ENCODE assay signal across 8 mouse cellular contexts in the genomic region with DNA sequence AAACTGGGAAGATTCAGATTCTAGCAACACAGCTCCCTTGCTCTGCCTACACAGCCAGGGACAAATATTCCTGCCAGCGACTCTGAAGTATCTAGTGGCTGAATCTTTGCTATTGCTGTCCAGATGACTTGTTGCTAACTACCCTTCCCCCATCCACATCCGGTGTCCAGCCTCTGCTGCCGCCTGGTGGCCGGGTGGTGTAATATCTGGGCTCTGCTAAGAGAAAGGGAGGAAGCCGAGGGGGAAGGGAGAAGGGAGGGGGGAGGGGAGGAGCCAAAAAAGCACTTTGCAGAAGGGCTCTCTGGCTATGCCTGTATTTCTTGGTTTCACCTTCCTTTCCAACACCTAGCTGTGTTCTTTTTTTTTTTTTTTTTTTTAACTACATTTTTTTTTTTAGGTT. TPM values are rescaled to one million over a fixed set of nuclear protein-coding genes. Genes with fewer than 3 reads are reported as not detected.
DNase-seq lines count a peak whose midpoint lies in the region; ATAC-seq and TF ChIP-seq lines count a peak whose summit lies in the region.

No protein-coding gene starts in this region.

- peak overlapping the region; percentile 69 for H3K9ac ChIP-seq in heart, embryonic 11.5 days (ENCODE audit: low read depth, low read length)
- H3K9ac ChIP-seq in kidney, embryonic 15.5 days: 0 out of 2 replicates have a peak overlapping the region, but pooled peaks have one; percentile 14
- peak overlapping the region; percentile 38; the same call in 1 of the 2 replicates for H3K9ac ChIP-seq in liver, embryonic 11.5 days (ENCODE audit: low read depth, low read length)

- peak; percentile 86 for DNase-seq in CD4-positive helper T cell, adult 2 months (ENCODE audit: low read depth, low spot score)
- DNase-seq in brain, adult 2 months (ENCODE audit: low read depth, low spot score): peak; percentile 96
- DNase-seq in liver, embryonic 11.5 days (ENCODE audit: low spot score): peak; percentile 92
- peak; percentile 88 to 96 for DNase-seq in spleen, postnatal 4 days (ENCODE audit: low spot score in 2 of 2)

- H3K36me3 ChIP-seq in heart, embryonic 11.5 days (ENCODE audit: control insufficient read depth, insufficient read depth, low read length): no peaks in the 10 kb centered on the region
- no peaks in the 10 kb centered on the region for H3K36me3 ChIP-seq in kidney, embryonic 15.5 days
- H3K36me3 ChIP-seq in liver, embryonic 11.5 days (ENCODE audit: control insufficient read depth, insufficient read depth, low read length): no peaks in the 10 kb centered on the region
- H3K36me3 ChIP-seq in myocyte (ENCODE audit: control insufficient read depth, insufficient read depth): no peaks in the 10 kb centered on the region

- peak; percentile 19; the same call in 1 of the 2 replicates for ATAC-seq in heart, embryonic 11.5 days (replicated peaks; ENCODE audit: insufficient number of reproducible peaks, low FRiP score, low TSS enrichment)
- peak; percentile 27 for ATAC-seq in kidney, embryonic 15.5 days (replicated peaks; ENCODE audit: low FRiP score)
- ATAC-seq in liver, embryonic 11.5 days (replicated peaks; ENCODE audit: low FRiP score): peak; percentile 82

- peak; percentile 75 for TF ChIP-seq CTCF in embryonic fibroblast, embryonic 13.5 days (IDR thresholded peaks at IDR 0.05; ENCODE audit: borderline replicate concordance, insufficient read depth, low read length)

- peak; percentile 38; the same call in 1 of the 2 replicates for TF ChIP-seq POLR2A in embryonic fibroblast, embryonic 13.5 days (IDR thresholded peaks at IDR 0.05; ENCODE audit: low read depth, low read length)
- no peak for TF ChIP-seq POLR2A in myocyte (IDR thresholded peaks at IDR 0.05; ENCODE audit: insufficient read length, low read depth)

- H3K4me3 ChIP-seq in embryonic fibroblast, embryonic 13.5 days (ENCODE audit: insufficient read depth, low read length): no peak overlapping the region
- H3K4me3 ChIP-seq in heart, embryonic 11.5 days (ENCODE audit: low read depth, low read length): peak overlapping the region; percentile 27; the same call in 1 of the 2 replicates
- H3K4me3 ChIP-seq in kidney, embryonic 15.5 days (replicated peaks): 0 out of 2 replicates have a peak overlapping the region, but pooled peaks have one; percentile 5
- H3K4me3 ChIP-seq in liver, embryonic 11.5 days (ENCODE audit: low read depth, low read length): peak overlapping the region; percentile 27; the same call in 1 of the 2 replicates
- H3K4me3 ChIP-seq in myocyte: no peak overlapping the region

- no peaks in the 10 kb centered on the region for H3K27me3 ChIP-seq in heart, embryonic 11.5 days (ENCODE audit: control insufficient read depth, insufficient read depth, low read length)
- no peaks in the 10 kb centered on the region for H3K27me3 ChIP-seq in kidney, embryonic 15.5 days
- no peaks in the 10 kb centered on the region for H3K27me3 ChIP-seq in liver, embryonic 11.5 days (replicated peaks; ENCODE audit: control insufficient read depth, insufficient read depth, low read length)
- H3K27me3 ChIP-seq in myocyte (ENCODE audit: control insufficient read depth, insufficient read depth, insufficient read length): no peaks in the 10 kb centered on the region

- H3K27ac ChIP-seq in embryonic fibroblast, embryonic 13.5 days (ENCODE audit: insufficient read depth, low read length): 0 out of 2 replicates have a peak overlapping the region, but pooled peaks have one; percentile 23
- peak overlapping the region; percentile 88 for H3K27ac ChIP-seq in heart, embryonic 11.5 days (ENCODE audit: low read depth, low read length)
- H3K27ac ChIP-seq in kidney, embryonic 15.5 days: peak overlapping the region; percentile 84
- peak overlapping the region; percentile 38; the same call in 1 of the 2 replicates for H3K27ac ChIP-seq in liver, embryonic 11.5 days (ENCODE audit: low read depth, low read length)

- H3ac ChIP-seq in myocyte (ENCODE audit: control insufficient read depth, insufficient read length): no peak overlapping the region

- WGBS in heart, embryonic 11.5 days (ENCODE audit: insufficient replicate concordance): 0% methylated on average over 5 of the region's 5 CpGs
- WGBS in kidney, embryonic 15.5 days: 0% methylated on average over 5 of the region's 5 CpGs
- under 1% methylated on average over 5 of the region's 5 CpGs for WGBS in liver, embryonic 11.5 days

- no peaks in the 10 kb centered on the region for H3K79me2 ChIP-seq in myocyte (ENCODE audit: control insufficient read depth, insufficient read depth)

- peaks cover 5% of the 10 kb centered on the region; the same call in 1 of the 2 replicates for H3K4me1 ChIP-seq in embryonic fibroblast, embryonic 13.5 days (ENCODE audit: control insufficient read depth, insufficient read depth, low read length)
- H3K4me1 ChIP-seq in heart, embryonic 11.5 days (ENCODE audit: control insufficient read depth, insufficient read depth, low read length): peaks cover 51% of the 10 kb centered on the region
- H3K4me1 ChIP-seq in kidney, embryonic 15.5 days: peaks cover 66% of the 10 kb centered on the region
- H3K4me1 ChIP-seq in liver, embryonic 11.5 days (replicated peaks; ENCODE audit: control insufficient read depth, insufficient read depth, low read length): peaks cover 3% of the 10 kb centered on the region

- H3K4me2 ChIP-seq in heart, embryonic 11.5 days: peak overlapping the region; percentile 59
- H3K4me2 ChIP-seq in kidney, embryonic 15.5 days: peak overlapping the region; percentile 48
- peak overlapping the region; percentile 55 for H3K4me2 ChIP-seq in liver, embryonic 11.5 days
- H3K4me2 ChIP-seq in myocyte (ENCODE audit: low read depth): peak overlapping the region; percentile 68

- no peaks in the 10 kb centered on the region for H3K9me3 ChIP-seq in heart, embryonic 11.5 days (replicated peaks; ENCODE audit: control insufficient read depth, low read length)
- no peaks in the 10 kb centered on the region for H3K9me3 ChIP-seq in kidney, embryonic 15.5 days (replicated peaks)
- H3K9me3 ChIP-seq in liver, embryonic 11.5 days (ENCODE audit: control insufficient read depth, low read length): no peaks in the 10 kb centered on the region

TF ChIP-seq in myocyte, 11 proteins besides CTCF, POLR2A, EP300 and RAD21:
- TF ChIP-seq TCF12 (IDR thresholded peaks at IDR 0.05; ENCODE audit: insufficient read depth, poor library complexity, severe bottlenecking) (no peak), MAX (IDR thresholded peaks at IDR 0.05; ENCODE audit: low read depth) (no peak), E2F4 (IDR thresholded peaks at IDR 0.05; ENCODE audit: insufficient read depth) (no peak), MYOG (IDR thresholded peaks at IDR 0.05; ENCODE audit: control insufficient read depth in 1 of 3, insufficient read depth in 1 of 3, insufficient read length in 2 of 3, low read depth in 2 of 3) (peak in 1 of 3 experiments; percentile 19), SRF (IDR thresholded peaks at IDR 0.05; ENCODE audit: control insufficient read depth, insufficient read length, low read depth) (no peak), MYOD1 (IDR thresholded peaks at IDR 0.05; ENCODE audit: control insufficient read depth in 1 of 3, insufficient read length in 2 of 3, low read depth in 2 of 3) (peak in 1 of 3 experiments; percentile 4), CEBPB (IDR thresholded peaks at IDR 0.05; ENCODE audit: insufficient read depth, poor library complexity, severe bottlenecking) (no peak), POLR2AphosphoS2 (IDR thresholded peaks at IDR 0.05; ENCODE audit: insufficient read length, low read depth) (no peak), USF1 (IDR thresholded peaks at IDR 0.05; ENCODE audit: low read depth) (no peak)

RNA-seq across cellular contexts. Expression of a gene that starts 2.5 kb away (rescaled TPM):
- not detected in 2 replicates for polyA plus RNA-seq in embryonic fibroblast, embryonic 13.5 days (2011; ENCODE audit: insufficient read length, low read depth, missing spikeins)
- polyA plus RNA-seq in heart, embryonic 11.5 days (2014; fragmentation: Nextera tagmentation; extraction: Ambion mirVana): 205 and 230 TPM in 2 replicates
- 6.2 and 8.9 TPM in 2 replicates for polyA plus RNA-seq in kidney, embryonic 15.5 days (2015; fragmentation: Nextera tagmentation; extraction: Ambion mirVana)
- 2.2 and 4.1 TPM in 2 replicates for polyA plus RNA-seq in liver, embryonic 11.5 days (2014; fragmentation: Nextera tagmentation; extraction: Ambion mirVana)
- 73.1 TPM for polyA plus RNA-seq in myocyte (2012; fragmentation: generic; extraction: Trizol)

RNA-seq across cellular contexts. Expression of a gene that starts 10.5 kb away (rescaled TPM):
- 140 and 154 TPM in 2 replicates for polyA plus RNA-seq in embryonic fibroblast, embryonic 13.5 days (2011; ENCODE audit: insufficient read length, low read depth, missing spikeins)
- 121 and 147 TPM in 2 replicates for polyA plus RNA-seq in heart, embryonic 11.5 days (2014; fragmentation: Nextera tagmentation; extraction: Ambion mirVana)
- polyA plus RNA-seq in kidney, embryonic 15.5 days (2015; fragmentation: Nextera tagmentation; extraction: Ambion mirVana): 107 and 124 TPM in 2 replicates
- polyA plus RNA-seq in liver, embryonic 11.5 days (2014; fragmentation: Nextera tagmentation; extraction: Ambion mirVana): 43.4 and 44.8 TPM in 2 replicates
- 120 TPM for polyA plus RNA-seq in myocyte (2012; fragmentation: generic; extraction: Trizol)

RNA-seq across cellular contexts. Expression of a gene that starts 41.1 kb away (rescaled TPM):
- not detected in 2 replicates for polyA plus RNA-seq in embryonic fibroblast, embryonic 13.5 days (2011; ENCODE audit: insufficient read length, low read depth, missing spikeins)
- polyA plus RNA-seq in heart, embryonic 11.5 days (2014; fragmentation: Nextera tagmentation; extraction: Ambion mirVana): 0.31 and 0.35 TPM in 2 replicates
- 0.05 TPM in 1 of 2 replicates, not detected in the other for polyA plus RNA-seq in kidney, embryonic 15.5 days (2015; fragmentation: Nextera tagmentation; extraction: Ambion mirVana)
- not detected in 2 replicates for polyA plus RNA-seq in liver, embryonic 11.5 days (2014; fragmentation: Nextera tagmentation; extraction: Ambion mirVana)
- 0.06 TPM for polyA plus RNA-seq in myocyte (2012; fragmentation: generic; extraction: Trizol)

RNA-seq across cellular contexts. Expression of a gene that starts 44.3 kb away (rescaled TPM):
- polyA plus RNA-seq in embryonic fibroblast, embryonic 13.5 days (2011; ENCODE audit: insufficient read length, low read depth, missing spikeins): 49.8 and 55.6 TPM in 2 replicates
- 22.8 and 24.0 TPM in 2 replicates for polyA plus RNA-seq in heart, embryonic 11.5 days (2014; fragmentation: Nextera tagmentation; extraction: Ambion mirVana)
- polyA plus RNA-seq in kidney, embryonic 15.5 days (2015; fragmentation: Nextera tagmentation; extraction: Ambion mirVana): 48.9 and 54.4 TPM in 2 replicates
- 32.9 and 33.9 TPM in 2 replicates for polyA plus RNA-seq in liver, embryonic 11.5 days (2014; fragmentation: Nextera tagmentation; extraction: Ambion mirVana)
- 79.7 TPM for polyA plus RNA-seq in myocyte (2012; fragmentation: generic; extraction: Trizol)

Comparison
In these comparisons a context has a peak if more than half of its experiments do, and no peak if none do; other contexts are left out.
1. H3K27ac ChIP-seq: peak in every context shown above with its lines; median percentile 88 in heart, embryonic 11.5 days; 84 in kidney, embryonic 15.5 days; 38 in liver, embryonic 11.5 days; 23 in embryonic fibroblast, embryonic 13.5 days.
2. H3K4me3 ChIP-seq: peak in heart, embryonic 11.5 days (single experiment), kidney, embryonic 15.5 days (single experiment) and liver, embryonic 11.5 days (single experiment); none in embryonic fibroblast, embryonic 13.5 days (single experiment) and myocyte (single experiment).
3. ATAC-seq: peak in every context shown above with its lines; median percentile 82 in liver, embryonic 11.5 days; 27 in kidney, embryonic 15.5 days; 19 in heart, embryonic 11.5 days.
4. H3K9ac ChIP-seq: peak in every context shown above with its lines; median percentile 69 in heart, embryonic 11.5 days; 38 in liver, embryonic 11.5 days; 14 in kidney, embryonic 15.5 days.
5. Peak in every context shown above with its lines, with median percentiles within 50 percentile points of each other: DNase-seq and H3K4me2 ChIP-seq.